Mouse (Mus musculus) cerebellum, adult 2 months (tissue): ENCODE results near the gene Sox1.

Experiments used
- CTCF ChIP-seq: fragments of 200-500 bp; IDR thresholded peaks from 2 replicates; pipeline ENCODE4 v1.5.1; 2011; ENCODE audit warnings: low read depth, mild to moderate bottlenecking, control low read depth, low read length, moderate library complexity, borderline replicate concordance; ENCODE audit not compliant: insufficient read depth
- POLR2A ChIP-seq: fragments of 200-500 bp; IDR thresholded peaks from 2 replicates; pipeline ENCODE4 v1.6.1; 2011; ENCODE audit warnings: low read length, control low read depth, borderline replicate concordance; ENCODE audit not compliant: insufficient read depth

DNA sequence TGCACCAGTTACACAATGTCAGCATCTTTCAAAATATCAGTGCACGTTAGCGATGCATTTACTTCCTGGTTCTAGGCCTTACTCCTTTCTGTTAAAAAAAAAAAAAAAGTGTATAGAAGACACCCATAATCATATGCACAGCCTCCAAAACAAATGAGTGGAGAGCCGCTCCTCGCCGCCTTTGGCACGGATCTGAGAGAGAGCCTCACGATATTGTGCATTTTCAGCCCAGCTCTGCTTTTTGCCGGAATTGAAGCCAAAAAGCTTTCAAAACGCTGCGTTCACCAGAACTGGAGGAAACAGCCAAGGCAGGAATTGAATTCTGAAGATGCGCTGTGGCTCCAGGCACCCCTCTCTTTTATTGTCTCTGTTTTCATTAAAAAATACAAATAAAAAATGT, 48.2 kb upstream of the Sox1 start:
- TF ChIP-seq CTCF (no peak), POLR2A (no peak)
